Mouse (Mus musculus) fibroblast of lung, adult 2 months (primary cell): ENCODE data around the gene Trp53rkb.

Experiments used
- DNase-seq: peaks from one replicate; pipeline ENCODE4 v3.0.0-alpha.2; 2011; ENCODE audit warnings: low read depth

Trp53rkb gene

GRCm38 (mm10) chr2:166834796-166835195 is 42.5 kb downstream of the Trp53rkb start:
- no peak for DNase-seq

GRCm38 (mm10) chr2:166835581-166835980 is 43.2 kb downstream of the Trp53rkb start:
- DNase-seq: no peak

- DNase-seq: no peak
Observed at GRCm38 (mm10) chr2:166841813-166842212, 49.5 kb downstream of the Trp53rkb start.
